Mouse (Mus musculus): ENCODE measurements at regions not wholly inside any gene's neighbourhood (a gene's known extent, or its start where the extent isn't known, plus 50 kb on each side); places are given as distances from the start of the nearest gene placed in this dataset.
A peak's percentile ranks its signal among the peaks of the same experiment; 100 is the strongest.
"Not testable (repeated sequence)": the region's sequence is repeated elsewhere in the genome, so short reads cannot be mapped to it uniquely, and the experiment has no call there.

GRCm38 (mm10) chr4:81550816-81551215, 108.2 kb upstream of the Mpdz start:
- WGBS = 67% methylated on average over 4 of the region's 4 CpGs
- Histone ChIP-seq H3K36me3 (ENCODE audit: control insufficient read depth, insufficient read depth, low read length) (no peaks in the 10 kb centered on the region), H3K4me1 (ENCODE audit: control insufficient read depth, insufficient read depth, low read length) (no peaks in the 10 kb centered on the region), H3K9ac (ENCODE audit: low read depth, low read length) (no peak overlapping the region), H3K27me3 (ENCODE audit: control insufficient read depth, insufficient read depth, low read length) (no peaks in the 10 kb centered on the region), H3K4me3 (ENCODE audit: insufficient read depth, low read depth, low read length) (no peak overlapping the region), H3K27ac (replicated peaks; ENCODE audit: insufficient read depth, low read depth, low read length) (no peak overlapping the region), H3K79me2 (ENCODE audit: control insufficient read depth, insufficient read depth, low read length) (no peaks in the 10 kb centered on the region)
- TF ChIP-seq CTCF (IDR thresholded peaks at IDR 0.05; ENCODE audit: low read depth, low read length) = no peak
- no peak for TF ChIP-seq POLR2A (IDR thresholded peaks at IDR 0.05; ENCODE audit: extremely low read depth, insufficient read depth, low read length)
- DNase-seq (ENCODE audit: extremely low read depth, low read depth, low spot score) = no peak

DNA sequence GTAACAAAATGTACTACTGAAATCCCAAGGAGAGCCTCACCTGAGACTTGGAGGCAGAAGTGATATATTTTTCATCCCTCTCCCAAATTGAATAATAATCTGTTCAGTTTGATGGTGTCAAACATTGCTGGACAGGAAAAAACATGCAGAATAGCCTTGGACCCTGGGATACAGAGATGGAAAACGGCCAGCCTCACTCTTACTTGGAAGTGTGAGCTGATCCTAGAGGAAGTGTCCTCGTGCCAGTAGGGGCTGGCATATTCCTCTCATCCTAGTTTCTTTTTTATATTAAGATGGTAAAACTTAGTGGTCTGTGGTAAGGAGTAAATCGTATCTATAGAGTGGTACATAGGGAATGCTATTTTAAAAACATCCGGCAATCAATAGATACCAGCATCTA, 107.6 kb upstream of the Mpdz start:
- Histone ChIP-seq H3K9ac (ENCODE audit: low read depth, low read length) (no peak overlapping the region), H3K27ac (replicated peaks; ENCODE audit: insufficient read depth, low read depth, low read length) (no peak overlapping the region), H3K4me3 (ENCODE audit: insufficient read depth, low read depth, low read length) (no peak overlapping the region), H3K79me2 (ENCODE audit: control insufficient read depth, insufficient read depth, low read length) (no peaks in the 10 kb centered on the region), H3K4me1 (ENCODE audit: control insufficient read depth, insufficient read depth, low read length) (no peaks in the 10 kb centered on the region), H3K27me3 (ENCODE audit: control insufficient read depth, insufficient read depth, low read length) (no peaks in the 10 kb centered on the region), H3K36me3 (ENCODE audit: control insufficient read depth, insufficient read depth, low read length) (no peaks in the 10 kb centered on the region)
- no peak for DNase-seq (ENCODE audit: extremely low read depth, low read depth, low spot score)
- TF ChIP-seq CTCF (IDR thresholded peaks at IDR 0.05; ENCODE audit: low read depth, low read length) (no peak), POLR2A (IDR thresholded peaks at IDR 0.05; ENCODE audit: extremely low read depth, insufficient read depth, low read length) (no peak)
- WGBS = 79% methylated on average over 4 of the region's 4 CpGs

DNA sequence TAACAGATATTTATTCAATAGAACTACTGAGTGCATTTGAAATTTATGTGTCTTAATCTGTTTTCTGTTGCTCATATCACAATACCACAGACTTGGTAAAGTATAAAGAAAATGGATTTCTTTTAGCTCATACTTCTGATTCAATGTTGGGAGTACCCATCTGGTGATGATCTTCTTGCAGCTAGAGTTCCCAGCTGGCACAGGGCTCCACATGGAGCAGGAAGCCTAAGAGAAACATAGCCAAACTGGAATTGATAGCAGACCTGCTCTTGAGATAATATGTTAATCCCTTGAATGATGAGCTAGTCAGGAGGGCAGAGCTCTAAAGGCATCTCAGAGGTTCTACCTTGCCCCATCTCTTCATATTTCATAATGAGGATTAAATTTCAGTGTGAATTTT, 97.9 kb upstream of the Mpdz start:
- Histone ChIP-seq H3K27me3 (ENCODE audit: control insufficient read depth, insufficient read depth, low read length) (no peaks in the 10 kb centered on the region), H3K4me1 (ENCODE audit: control insufficient read depth, insufficient read depth, low read length) (no peaks in the 10 kb centered on the region), H3K4me3 (ENCODE audit: insufficient read depth, low read depth, low read length) (no peak overlapping the region), H3K36me3 (ENCODE audit: control insufficient read depth, insufficient read depth, low read length) (no peaks in the 10 kb centered on the region), H3K79me2 (ENCODE audit: control insufficient read depth, insufficient read depth, low read length) (no peaks in the 10 kb centered on the region), H3K9ac (ENCODE audit: low read depth, low read length) (no peak overlapping the region), H3K27ac (replicated peaks; ENCODE audit: insufficient read depth, low read depth, low read length) (no peak overlapping the region)
- no peak for DNase-seq (ENCODE audit: extremely low read depth, low read depth, low spot score)
- TF ChIP-seq CTCF (IDR thresholded peaks at IDR 0.05; ENCODE audit: low read depth, low read length) = no peak
- no peak for TF ChIP-seq POLR2A (IDR thresholded peaks at IDR 0.05; ENCODE audit: extremely low read depth, insufficient read depth, low read length)

DNA sequence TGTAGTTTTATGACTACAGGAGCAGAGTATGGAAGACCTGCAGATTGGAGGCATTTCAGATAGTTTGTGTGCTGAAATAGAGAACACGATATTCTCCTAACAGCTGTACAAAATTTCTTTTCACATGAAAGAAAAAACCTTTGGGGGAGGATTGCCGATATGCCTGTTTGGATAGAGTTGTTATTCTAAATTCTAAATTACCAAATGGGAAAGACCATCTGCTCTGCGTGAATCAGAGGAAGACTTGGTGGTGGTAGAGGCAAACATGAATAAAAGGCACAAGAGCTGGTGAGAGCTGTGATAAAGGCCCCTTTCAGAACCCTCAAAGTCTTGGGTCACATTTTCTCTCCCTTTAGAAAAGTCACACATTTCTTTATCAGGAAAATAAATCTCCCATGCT, 96.9 kb upstream of the Mpdz start:
- Histone ChIP-seq H3K27ac (replicated peaks; ENCODE audit: insufficient read depth, low read depth, low read length) (no peak overlapping the region), H3K4me3 (ENCODE audit: insufficient read depth, low read depth, low read length) (no peak overlapping the region), H3K9ac (ENCODE audit: low read depth, low read length) (no peak overlapping the region), H3K4me1 (ENCODE audit: control insufficient read depth, insufficient read depth, low read length) (no peaks in the 10 kb centered on the region), H3K79me2 (ENCODE audit: control insufficient read depth, insufficient read depth, low read length) (no peaks in the 10 kb centered on the region), H3K36me3 (ENCODE audit: control insufficient read depth, insufficient read depth, low read length) (no peaks in the 10 kb centered on the region), H3K27me3 (ENCODE audit: control insufficient read depth, insufficient read depth, low read length) (no peaks in the 10 kb centered on the region)
- WGBS = 96% methylated on average over 3 of the region's 3 CpGs
- TF ChIP-seq POLR2A (IDR thresholded peaks at IDR 0.05; ENCODE audit: extremely low read depth, insufficient read depth, low read length) = no peak
- TF ChIP-seq CTCF (IDR thresholded peaks at IDR 0.05; ENCODE audit: low read depth, low read length) = no peak
- DNase-seq (ENCODE audit: extremely low read depth, low read depth, low spot score) = no peak

DNA sequence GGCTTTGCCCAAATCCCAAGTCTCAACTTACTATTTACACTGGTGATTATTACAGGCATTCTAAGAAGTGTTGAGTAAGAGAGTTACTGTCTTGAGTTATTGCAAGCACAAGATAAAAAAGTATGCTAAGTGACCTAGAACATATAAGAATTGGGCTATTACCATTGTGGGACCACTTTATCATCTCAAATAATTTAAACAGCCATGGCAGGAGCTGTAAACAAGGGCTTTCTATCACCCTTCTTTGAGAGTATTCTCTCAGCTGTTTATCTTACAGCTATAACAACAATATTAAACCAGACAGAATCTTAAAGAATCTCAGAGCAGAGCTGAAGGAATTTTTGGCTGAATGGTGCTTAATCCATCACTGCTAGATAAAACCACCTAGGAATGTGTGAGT, 94.2 kb upstream of the Mpdz start:
- no peak overlapping the region for H3K9ac ChIP-seq (ENCODE audit: low read depth, low read length)
- H3K4me3 ChIP-seq (ENCODE audit: insufficient read depth, low read depth, low read length) = no peak overlapping the region
- TF ChIP-seq CTCF (IDR thresholded peaks at IDR 0.05; ENCODE audit: low read depth, low read length) (no peak), POLR2A (IDR thresholded peaks at IDR 0.05; ENCODE audit: extremely low read depth, insufficient read depth, low read length) (no peak)
- H3K27me3 ChIP-seq (ENCODE audit: control insufficient read depth, insufficient read depth, low read length) = no peaks in the 10 kb centered on the region
- H3K4me1 ChIP-seq (ENCODE audit: control insufficient read depth, insufficient read depth, low read length) = no peaks in the 10 kb centered on the region
- no peak overlapping the region for H3K27ac ChIP-seq (replicated peaks; ENCODE audit: insufficient read depth, low read depth, low read length)
- no peaks in the 10 kb centered on the region for H3K79me2 ChIP-seq (ENCODE audit: control insufficient read depth, insufficient read depth, low read length)
- DNase-seq (ENCODE audit: extremely low read depth, low read depth, low spot score) = no peak
- H3K36me3 ChIP-seq (ENCODE audit: control insufficient read depth, insufficient read depth, low read length) = no peaks in the 10 kb centered on the region

- Histone ChIP-seq H3K27ac (replicated peaks; ENCODE audit: insufficient read depth, low read depth, low read length) (no peak overlapping the region), H3K79me2 (ENCODE audit: control insufficient read depth, insufficient read depth, low read length) (no peaks in the 10 kb centered on the region), H3K4me1 (ENCODE audit: control insufficient read depth, insufficient read depth, low read length) (no peaks in the 10 kb centered on the region), H3K36me3 (ENCODE audit: control insufficient read depth, insufficient read depth, low read length) (no peaks in the 10 kb centered on the region), H3K4me3 (ENCODE audit: insufficient read depth, low read depth, low read length) (no peak overlapping the region), H3K27me3 (ENCODE audit: control insufficient read depth, insufficient read depth, low read length) (no peaks in the 10 kb centered on the region), H3K9ac (ENCODE audit: low read depth, low read length) (no peak overlapping the region)
- no peak for TF ChIP-seq POLR2A (IDR thresholded peaks at IDR 0.05; ENCODE audit: extremely low read depth, insufficient read depth, low read length)
- TF ChIP-seq CTCF (IDR thresholded peaks at IDR 0.05; ENCODE audit: low read depth, low read length) = no peak
- 85% methylated on average over 2 of the region's 2 CpGs for WGBS
- DNase-seq (ENCODE audit: extremely low read depth, low read depth, low spot score) = no peak
These were observed 87.9 kb upstream of the Mpdz start for GRCm38 (mm10) chr4:81530546-81530945.

DNA sequence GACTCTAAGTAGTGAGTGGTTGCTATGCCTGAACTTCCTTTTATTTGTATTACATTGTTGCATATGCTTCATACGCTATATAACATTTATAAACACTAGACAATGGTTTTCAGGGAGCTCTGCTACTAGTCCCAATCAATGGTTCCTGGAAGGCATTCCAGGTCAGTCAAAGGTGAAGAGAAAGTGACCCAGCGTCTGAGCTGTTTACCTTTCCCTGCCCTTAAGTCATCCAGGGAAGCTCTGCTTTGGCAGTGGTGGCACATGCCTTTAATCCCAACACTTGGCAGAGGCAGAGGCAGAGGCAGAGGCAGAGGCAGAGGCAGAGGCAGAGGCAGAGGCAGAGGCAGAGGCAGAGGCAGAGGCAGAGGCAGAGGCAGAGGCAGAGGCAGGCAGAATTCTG, 76.5 kb upstream of the Mpdz start:
- not testable (repeated sequence) for H3K27ac ChIP-seq (replicated peaks; ENCODE audit: insufficient read depth, low read depth, low read length); H3K4me3 ChIP-seq (ENCODE audit: insufficient read depth, low read depth, low read length); H3K9ac ChIP-seq (ENCODE audit: low read depth, low read length); H3K79me2 ChIP-seq (ENCODE audit: control insufficient read depth, insufficient read depth, low read length); H3K27me3 ChIP-seq (ENCODE audit: control insufficient read depth, insufficient read depth, low read length); H3K36me3 ChIP-seq (ENCODE audit: control insufficient read depth, insufficient read depth, low read length)
- H3K4me1 ChIP-seq (ENCODE audit: control insufficient read depth, insufficient read depth, low read length) = peaks cover 10% of the 10 kb centered on the region; the same call in 1 of the 2 replicates
- peak; percentile 98 for DNase-seq (ENCODE audit: extremely low read depth, low read depth, low spot score)
- 23% methylated on average over 2 of the region's 2 CpGs for WGBS

Data from liver, adult 2 months (tissue).